Mouse (Mus musculus) T-helper 1 cell (primary cell): Measurements from ENCODE around the gene Fyn.

ENCODE experiments used
- in situ Hi-C: fragments of 300-600 bp; cut with MboI, MseI; formaldehyde crosslinking; loops from one replicate; pipeline ENCODE4 v1.15.1; 2025; ENCODE audit warnings: high pct_unique_total_duplicates

The Fyn gene

DNA sequence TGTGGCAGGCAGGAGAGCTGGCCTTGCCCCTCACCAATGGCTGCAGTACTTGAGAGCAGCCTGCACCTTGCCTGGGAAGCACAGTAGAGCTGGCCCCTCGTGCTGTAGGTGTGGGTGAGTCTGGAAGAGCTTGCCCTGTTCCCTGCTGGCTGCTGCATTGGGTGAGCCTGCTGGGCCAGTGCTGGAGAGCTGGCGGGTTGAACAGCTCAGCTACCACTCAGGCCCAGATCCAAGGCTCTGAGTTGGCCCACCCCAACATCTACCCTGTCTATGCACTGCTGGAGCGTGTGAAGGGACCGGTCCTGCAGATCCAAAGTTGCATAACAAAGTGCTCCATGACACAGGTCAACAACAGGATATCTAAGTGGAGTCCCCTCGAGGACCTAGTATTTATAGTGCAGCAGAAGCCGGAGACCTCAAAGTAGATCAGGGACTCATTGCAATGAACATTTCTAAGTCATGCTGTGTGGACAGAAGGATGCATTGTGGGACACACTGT is 41.5 kb downstream of the Fyn start:
- in situ Hi-C loops: no loop called here

DNA sequence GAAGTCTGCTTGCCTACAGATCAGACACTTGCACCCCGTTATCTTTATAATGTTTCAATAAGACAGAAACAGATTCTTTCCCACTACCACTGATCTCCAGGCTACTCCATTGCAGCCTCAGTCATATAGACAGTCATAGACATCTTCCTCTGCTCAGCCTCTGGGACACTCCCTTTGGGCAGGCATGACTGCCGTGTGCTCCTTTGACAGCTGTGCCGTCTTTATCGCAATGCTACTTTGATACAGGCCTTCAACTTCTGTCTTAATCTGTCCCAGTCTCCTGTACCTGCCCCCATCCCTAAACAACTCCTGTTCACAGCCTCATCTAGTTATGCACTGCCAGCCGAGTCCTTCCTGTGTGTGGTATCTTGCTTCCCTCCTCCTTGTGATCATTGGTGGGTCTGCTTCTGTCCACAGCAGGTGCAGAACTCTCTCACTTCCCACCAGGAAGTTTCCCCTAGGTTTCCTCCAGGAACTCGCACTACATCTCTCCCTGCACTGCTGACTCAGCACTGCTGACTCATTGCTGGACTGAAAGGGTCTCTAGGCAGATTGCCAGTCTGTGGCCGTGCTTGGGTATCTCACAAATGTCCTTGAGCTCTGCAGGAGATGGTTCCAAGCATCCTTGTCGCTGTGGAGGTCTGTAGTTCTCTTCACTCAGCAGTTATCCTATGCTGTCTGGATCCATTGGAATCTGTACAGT is 43.4 kb downstream of the Fyn start:
- in situ Hi-C loops: no loop called here

DNA sequence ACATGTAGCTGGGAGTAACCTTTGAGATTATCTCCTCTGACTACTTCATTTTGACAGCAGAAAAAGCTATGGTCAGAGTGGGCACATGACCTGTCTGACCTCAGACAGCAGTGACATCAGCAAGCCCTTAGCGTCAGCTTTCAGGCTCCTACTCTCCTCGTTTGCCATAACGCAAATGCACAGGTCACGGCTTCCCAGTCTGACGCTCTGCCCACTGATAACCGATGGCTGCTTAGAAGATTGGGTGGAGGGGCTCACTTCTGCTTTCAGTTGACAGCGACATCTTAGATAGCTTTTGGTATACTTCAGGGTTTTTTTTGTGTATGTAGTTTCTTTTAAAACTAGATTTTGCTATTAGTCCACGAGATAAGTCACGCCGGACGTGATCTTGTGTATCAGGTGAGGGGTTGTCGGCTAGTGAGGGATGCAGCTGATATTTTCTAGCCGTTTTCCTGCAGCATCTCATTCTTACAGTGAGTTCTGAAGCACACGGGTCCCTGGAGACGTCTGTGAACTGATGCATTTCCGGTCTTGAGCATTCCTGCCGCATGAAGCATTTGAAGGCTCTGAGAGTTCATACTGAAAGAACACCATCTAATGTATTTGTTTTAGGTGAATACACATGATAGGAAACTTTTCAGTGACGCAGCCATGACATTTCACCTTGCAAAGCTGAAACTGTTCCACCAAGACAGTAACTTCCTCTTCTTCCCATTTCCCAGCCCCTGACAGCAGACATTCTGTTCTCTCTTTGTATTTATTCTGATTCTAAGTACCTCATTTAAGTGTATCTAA is 44.4 kb downstream of the Fyn start:
- in situ Hi-C loops: no loop called here

DNA sequence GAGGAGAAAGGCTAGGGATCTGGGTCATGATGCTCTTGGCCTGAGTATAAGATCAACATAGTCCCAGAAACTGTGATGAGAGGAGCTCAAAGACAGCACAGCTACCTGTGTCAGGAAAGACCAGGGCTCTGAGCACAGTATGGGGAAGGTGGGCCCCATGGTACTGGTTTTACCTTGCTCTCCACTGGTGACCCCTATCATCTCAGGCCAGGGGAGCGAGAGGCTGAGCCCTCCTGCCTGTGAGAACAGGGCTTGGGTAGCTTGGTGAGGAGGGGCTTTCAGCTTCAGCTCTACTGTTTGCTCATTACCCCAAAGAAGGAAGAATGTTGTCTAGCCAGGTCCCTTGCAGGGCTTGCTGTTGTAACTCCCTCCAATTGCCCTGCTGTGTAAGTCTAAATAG is 45.4 kb downstream of the Fyn start:
- in situ Hi-C loops: no loop called here

DNA sequence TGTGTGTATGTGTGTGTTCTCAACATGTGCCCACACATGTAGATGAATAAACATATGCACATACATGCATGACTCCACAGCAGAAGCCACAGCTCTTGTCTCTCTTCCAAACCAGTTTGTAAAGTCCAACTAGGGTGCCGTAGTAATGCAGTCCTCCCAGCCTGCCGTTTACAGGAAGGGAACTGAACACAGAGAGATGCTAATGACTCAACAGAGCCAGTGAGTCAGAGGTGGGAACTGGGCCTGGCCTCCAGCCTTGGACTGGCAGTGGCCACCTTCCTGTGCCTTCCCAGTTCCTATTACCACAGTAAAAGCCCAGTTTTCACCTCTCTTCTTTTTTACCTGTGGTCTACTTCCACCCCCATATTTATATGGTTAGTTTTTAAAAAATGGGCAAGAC is 46.9 kb downstream of the Fyn start:
- in situ Hi-C loops: loop anchor here (5.0 kb wide), 1 partner anchor 43 kb away; no protein-coding TSS in a partner anchor

DNA sequence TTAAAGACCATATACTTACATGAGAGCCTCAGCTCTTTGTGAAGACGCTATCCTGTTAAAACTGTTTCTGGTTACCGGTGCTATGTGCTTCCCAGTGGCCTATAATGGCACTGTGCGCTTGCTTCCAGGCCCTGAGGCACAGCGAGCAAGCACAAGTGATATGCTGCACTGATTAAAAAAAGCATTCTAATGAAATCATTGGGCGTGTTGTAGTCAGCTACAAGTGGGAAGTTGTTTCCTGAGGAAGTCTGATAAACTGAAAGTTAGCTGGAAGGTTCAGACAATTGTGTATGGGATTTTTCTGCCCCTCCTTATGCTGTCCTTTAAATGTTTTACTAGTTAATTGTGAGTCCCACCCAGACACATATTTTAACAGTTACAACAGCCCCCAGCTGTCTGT is 49.0 kb downstream of the Fyn start:
- in situ Hi-C loops: loop anchor here (5.0 kb wide), 1 partner anchor 45 kb away; no protein-coding TSS in a partner anchor

DNA sequence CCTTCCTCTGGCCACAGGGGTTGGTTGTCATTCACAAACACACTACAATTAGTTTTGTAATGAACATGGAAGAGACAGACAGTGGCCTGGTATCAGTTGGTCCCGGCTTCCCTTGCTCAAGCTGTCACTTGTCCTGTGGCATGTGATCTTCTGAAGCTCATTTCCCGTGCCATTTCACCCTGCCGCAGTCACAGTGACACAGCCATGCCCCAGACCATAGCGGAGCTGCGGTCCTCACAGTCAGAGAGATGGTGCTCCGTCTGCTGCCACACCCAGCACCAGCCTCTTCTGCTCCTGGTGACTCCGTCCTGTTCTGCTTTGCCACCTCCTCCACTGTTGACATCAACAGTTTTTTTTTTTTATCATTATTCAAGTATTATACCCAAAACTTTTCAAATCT is 49.7 kb downstream of the Fyn start:
- in situ Hi-C loops: loop anchor here (5.0 kb wide), 1 partner anchor 46 kb away; no protein-coding TSS in a partner anchor

DNA sequence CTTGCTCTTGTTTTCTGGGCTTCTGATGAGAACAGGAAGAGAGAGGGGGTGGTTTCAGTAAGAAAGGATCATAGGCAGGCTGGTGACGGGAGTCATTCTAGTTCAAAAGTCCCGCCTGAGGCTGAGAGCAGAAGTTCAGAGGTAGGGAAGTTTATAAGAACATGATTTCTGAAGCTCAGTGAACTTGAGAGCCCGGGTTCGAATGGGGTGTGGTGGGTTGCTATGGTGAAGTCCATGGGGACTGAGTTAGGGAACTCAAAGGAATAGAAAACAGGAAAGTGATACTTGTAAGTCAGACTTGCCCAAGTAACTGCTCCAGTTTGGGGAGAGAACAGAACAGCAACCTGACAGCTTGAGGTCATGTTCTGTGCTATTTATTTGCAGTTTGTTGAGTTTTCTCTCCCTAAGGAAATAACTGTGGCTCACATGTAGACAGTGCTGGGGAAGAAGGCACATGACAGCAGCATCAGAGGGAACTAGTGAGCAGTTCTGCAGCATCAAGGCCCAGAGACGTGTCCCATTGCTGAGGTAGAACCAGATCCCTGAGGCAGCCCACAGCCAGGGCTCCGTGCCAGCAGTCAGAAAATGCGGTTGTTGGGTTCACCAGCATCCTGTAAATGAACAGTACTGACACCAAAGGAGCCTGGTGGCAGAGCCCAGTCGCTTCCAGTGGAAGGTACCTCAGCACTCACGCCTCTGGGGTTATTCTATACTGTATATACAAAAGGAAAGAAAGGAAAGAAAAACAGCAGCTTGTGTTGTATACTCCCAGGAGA is 52.4 kb downstream of the Fyn start:
- in situ Hi-C loops: no loop called here

DNA sequence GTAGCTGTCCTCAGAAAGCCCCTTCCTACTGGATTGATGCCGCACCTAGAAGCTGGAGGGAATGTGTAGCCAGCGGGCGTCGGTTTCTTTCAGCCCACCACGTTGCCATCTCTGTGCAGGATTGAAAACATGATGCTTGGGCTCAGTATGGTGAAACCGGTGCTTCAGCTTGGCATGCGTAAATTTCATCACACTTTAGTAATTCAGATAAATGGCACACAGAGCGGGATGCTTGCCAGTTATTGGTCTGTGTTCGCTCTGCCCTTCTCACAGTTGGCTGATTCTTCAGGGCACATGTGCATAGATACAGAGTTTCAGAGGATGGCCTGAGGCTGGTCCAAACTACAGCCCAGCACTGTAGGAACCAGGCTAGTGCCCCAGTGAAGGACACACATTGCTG is 53.1 kb downstream of the Fyn start:
- in situ Hi-C loops: no loop called here

DNA sequence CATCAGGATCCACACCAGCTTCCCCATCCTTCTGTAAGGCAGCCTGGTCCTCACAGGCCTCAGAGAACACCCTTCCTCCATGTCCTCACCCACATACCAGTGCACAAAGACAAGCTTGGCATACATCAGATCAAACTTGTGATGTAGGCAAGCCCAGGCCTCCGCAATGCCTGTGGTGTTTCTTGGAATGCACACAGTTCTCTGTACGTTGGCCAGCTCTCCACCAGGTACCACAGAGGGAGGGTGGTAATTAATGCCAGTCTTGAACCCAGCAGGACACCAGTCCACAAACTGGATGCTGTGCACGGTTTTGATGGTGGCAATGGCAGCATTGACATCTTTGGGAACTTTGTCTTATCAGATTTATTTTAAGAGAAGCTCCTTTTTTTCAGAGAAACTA is 56.0 kb downstream of the Fyn start:
- in situ Hi-C loops: no loop called here

DNA sequence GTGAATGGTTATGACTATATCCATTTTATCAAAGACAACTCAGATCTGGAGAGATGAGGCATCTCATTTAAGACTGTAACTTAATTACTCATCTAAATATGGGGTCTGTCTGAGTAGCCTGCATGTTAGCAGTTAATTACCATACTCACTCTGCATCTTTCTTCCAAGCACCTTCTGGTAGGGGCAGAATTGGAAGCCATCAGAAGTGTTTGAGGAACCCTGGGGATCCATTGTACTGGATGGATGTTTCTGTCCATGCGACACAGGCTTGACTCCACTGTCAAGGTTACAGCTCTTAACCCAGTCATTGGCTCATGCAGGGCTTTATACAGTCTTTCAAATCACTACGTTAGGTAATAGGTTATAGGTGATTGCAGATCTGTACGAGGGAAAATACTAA is 57.4 kb downstream of the Fyn start:
- in situ Hi-C loops: no loop called here

DNA sequence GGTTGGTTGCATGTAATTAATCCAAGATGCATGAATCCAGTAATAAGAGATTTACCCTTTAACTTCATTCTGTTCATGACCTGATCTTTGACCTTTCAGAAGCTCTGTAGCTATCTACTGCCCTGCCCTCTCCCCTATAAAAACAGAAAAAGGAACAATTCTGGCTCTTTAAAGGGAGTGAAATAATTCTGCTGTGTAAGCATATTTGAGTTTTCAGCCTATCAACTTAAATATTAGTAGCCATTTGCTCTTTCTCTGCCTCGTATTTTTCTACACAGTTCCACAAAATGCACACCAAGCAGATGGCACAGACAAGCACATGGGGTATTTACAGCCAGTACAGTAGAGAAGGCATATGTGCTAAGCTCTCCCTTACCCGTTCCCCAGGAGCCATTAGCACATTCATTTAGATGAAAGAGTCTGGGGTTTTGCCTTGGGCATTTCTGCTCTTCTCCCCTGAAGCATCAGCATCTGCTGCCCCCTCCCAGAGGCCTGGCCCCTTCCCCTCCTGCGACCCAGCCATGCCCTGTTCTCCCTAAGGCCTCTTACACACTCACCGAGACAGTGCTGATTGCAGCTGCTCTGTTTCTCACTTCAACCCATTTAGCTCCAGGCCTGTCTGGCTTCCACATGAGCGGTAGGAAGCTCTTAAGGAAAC is 58.3 kb downstream of the Fyn start:
- in situ Hi-C loops: no loop called here

DNA sequence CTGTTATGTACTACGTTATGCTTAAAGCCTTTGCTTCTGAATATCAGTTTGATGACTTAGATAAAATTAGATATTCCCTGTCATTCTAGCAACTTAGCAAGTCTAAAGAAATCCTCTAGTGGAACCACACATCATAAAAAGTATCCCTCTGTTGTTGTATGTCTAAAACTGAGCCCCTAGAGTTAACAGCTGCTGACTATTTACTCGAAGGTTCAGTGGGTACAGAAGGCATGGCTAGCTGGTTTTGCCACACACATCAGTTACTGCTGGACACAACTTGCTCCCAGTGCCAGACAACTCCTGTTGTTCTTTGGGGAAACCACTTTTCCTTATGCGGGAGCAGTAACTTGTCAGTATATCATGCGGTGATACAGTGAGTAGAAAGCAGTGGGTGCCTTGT is 61.0 kb downstream of the Fyn start:
- in situ Hi-C loops: no loop called here

DNA sequence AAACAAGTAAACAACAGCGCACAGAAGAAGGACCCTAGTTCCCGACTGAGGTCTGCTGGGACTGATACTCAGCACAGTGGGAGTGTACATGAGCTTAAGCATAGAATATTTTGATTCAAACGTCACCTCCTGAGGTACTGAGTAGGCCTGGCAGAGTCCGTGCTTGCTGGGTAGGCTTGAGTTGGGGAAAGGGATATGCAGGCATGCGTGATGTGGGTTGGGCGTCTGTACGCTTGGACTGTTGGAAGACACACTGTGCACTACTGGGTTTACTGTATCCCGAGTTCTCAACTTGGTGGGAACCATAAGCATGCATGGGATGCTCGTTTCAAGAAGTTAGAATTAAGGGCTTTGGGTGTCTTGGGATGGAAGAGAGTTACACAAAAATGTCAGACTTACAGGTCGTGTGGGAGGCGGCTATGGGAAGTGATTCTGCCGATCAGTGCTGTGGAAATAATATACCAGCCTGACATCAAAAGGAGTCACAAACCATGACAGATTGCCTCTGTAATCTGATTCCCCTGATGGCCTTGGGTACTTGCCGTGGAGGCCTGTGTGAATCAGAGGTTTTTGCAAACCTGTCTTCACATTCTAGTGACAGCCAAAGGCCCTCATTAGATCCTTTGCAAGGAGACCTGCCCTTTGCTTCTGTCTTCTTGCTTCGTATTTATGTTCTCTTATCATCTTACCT is 61.6 kb downstream of the Fyn start:
- in situ Hi-C loops: no loop called here

DNA sequence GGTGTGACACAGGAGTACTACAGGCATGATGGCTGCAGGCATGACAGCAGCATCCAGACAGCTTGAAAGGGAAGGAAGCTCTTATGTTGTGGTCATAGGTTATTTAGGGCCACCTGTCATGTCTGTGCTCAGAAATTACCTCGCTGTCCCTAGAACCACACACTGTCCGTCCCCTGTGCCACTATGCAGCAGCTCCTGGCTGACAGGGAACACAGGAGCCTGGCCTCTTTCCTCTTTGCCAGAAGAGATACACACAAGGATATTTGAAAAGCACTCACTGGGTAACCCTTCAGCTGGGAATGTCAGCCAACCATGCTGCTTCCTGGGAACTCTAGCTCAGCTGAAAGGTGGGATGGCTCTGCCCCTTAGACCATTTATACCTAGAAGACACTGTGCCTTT is 62.6 kb downstream of the Fyn start:
- in situ Hi-C loops: no loop called here

DNA sequence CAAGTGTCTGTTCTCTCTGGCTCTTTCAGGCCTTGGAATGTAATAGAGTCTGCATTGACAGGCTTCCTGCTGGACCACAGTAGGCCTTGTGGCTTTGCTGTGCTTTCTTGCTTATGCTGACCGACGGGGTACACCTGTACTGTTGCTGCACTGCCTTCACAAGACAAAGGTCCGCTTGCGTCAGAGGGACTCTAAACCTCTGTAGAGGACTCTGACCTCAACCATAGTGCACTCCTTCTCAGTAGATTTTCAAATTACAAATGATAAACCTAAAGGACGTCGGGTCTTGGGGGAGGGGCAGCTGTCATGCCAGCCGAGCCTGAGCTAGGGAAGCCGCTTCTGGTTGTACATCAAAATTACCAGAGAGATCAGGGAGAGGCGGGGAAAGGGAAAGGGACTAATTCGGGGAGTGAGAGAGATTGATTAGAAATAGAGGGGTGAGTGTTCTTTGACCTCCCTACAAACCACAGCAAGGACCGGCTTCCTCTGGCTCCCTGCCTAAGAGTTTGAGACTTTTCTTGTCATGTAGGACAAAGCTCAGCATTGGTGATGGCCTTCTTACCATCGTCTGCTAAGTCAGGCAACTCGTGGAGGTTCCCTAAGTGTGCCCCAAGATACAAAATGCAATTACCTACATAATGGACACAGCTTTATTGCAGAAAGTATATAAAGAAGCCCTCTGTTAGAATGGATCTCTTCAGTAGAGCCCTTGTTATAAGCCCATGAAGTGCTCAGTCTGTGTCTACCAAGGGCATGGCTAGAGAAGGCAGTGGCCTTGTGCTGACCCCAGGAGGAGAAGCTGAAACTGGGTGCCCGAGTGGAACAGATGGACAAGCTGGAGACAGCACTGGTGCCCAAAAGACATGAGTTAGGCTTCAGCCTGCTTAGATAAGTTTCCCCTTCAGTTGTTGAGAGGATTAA is 64.3 kb downstream of the Fyn start:
- in situ Hi-C loops: no loop called here

DNA sequence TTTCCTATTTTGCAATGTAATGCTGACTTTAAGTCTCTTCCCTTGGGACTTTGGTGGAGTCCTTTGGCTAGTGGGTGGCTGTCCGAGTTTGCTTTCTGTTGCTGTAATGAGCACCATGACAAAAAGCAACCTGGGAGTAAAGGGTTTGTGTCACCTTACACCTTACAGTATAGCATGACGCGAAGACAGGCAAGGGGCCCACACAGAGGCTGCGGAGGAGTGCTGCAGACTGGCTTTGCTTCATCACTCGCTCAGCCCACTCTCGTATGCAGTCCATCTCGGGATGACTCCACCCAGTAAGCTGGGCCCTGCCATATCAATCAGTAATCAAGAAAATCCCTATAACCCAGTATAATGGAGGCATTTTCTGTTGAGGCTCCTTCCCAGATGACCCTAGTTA is 65.2 kb downstream of the Fyn start:
- in situ Hi-C loops: no loop called here

DNA sequence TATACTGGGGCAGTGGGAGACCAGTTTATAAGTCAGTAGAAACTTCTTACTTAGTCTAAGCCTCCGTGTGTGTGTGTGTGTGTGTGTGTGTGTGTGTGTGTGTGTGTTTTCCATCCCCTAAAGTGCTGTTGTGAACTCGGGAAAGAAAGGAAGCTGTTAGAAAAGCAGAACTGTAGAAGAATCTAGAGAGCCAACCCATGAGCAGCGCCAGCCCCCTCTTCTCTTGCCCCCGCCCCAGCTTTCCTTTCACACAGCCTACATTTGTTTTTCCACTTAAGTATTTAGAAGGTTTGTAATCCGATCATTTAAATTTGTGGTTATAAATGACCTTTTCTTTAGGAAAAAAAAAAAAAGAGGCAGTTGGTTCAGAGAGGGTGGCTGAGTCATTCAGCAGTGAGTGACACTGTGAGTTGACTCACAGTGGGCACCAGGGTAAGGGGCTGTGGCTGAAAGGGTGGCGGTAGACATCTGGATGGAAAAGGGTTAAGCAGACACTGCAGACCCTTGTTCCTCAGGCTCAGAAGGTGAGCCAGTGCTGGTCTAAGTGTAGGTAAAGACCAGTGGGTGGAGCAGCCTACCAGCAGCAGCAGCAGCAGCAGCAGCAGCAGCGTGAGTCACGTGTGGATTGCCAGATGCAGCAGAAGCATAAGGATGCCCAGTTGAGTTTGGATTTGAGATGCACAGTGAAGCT is 66.2 kb downstream of the Fyn start:
- in situ Hi-C loops: no loop called here

DNA sequence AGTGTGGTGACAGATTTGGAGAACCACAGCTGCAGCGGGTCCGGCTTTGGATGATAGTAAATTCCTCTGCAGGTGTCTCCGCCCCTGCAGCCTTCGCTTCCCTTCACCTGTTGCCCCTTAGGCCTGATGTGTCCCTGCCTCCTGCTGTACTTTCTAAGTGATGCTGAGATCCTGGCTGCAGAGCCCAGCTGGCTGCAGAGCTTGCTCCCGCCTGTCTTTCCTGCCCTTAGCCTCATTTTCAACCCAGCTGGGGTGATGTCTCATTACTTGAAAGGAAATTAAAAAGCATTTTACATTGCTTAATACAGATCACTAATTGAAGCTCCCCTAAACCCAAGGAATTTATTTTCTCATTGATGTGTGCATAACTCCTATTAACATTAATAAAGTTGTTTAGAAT is 70.2 kb downstream of the Fyn start:
- in situ Hi-C loops: no loop called here
